Mouse (Mus musculus) CH12.LX (cell line): ENCODE results near the gene Lcn9.

Experiments
- CHD2 ChIP-seq: IDR thresholded peaks from 2 replicates; pipeline ENCODE4 v1.6.1; 2011; ENCODE audit warnings: low read length, improper control_type of control experiment
- CTCF ChIP-seq, 2 experiments: IDR thresholded peaks in 1 of 2; conservative IDR thresholded peaks in 1 of 2; 2 replicates each; pipeline ENCODE4 v1.5.1; 2011 to 2012; ENCODE audit warnings: low read depth in 2 of 2, low read length in 2 of 2, improper control_type of control experiment in 1 of 2, inconsistent platforms in 1 of 2, mild to moderate bottlenecking in 1 of 2, moderate library complexity in 1 of 2
- MAX ChIP-seq: IDR thresholded peaks from 2 replicates; pipeline ENCODE4 v1.6.1; 2011; ENCODE audit warnings: low read length, improper control_type of control experiment
- NELFE ChIP-seq: IDR thresholded peaks from 2 replicates; pipeline ENCODE4 v1.6.1; 2011; ENCODE audit warnings: low read depth, low read length, improper control_type of control experiment
- NRF1 ChIP-seq: IDR thresholded peaks from 2 replicates; pipeline ENCODE4 v1.6.1; 2014; ENCODE audit warnings: low read depth, mild to moderate bottlenecking, inconsistent platforms, low read length, improper control_type of control experiment, moderate library complexity
- TCF12 ChIP-seq: IDR thresholded peaks from 2 replicates; pipeline ENCODE4 v1.6.1; 2014; ENCODE audit warnings: low read depth, mild to moderate bottlenecking, inconsistent platforms, low read length, improper control_type of control experiment

- TF ChIP-seq MAX (no peak), CTCF (conservative IDR thresholded peaks at IDR 0.05 in 1 of 2, IDR thresholded peaks at IDR 0.05 in 1 of 2; ENCODE audit: low read depth in 2 of 2, low read length in 2 of 2) (no peak), CHD2 (no peak), NELFE (no peak), TCF12 (no peak), NRF1 (no peak)
These were observed 24.9 kb upstream of the Lcn9 start for GRCm38 (mm10) chr2:25798065-25798464.
